Mouse (Mus musculus): Measurements from ENCODE around the gene Clmn. TPM values are rescaled to one million over a fixed set of nuclear protein-coding genes. Genes with fewer than 3 reads are reported as not detected.

The Clmn gene
- total and polyA plus RNA-seq, 2 experiments from 2014 or later: 2.2 to 2.4 TPM

GRCm38 (mm10) chr12:104743687-104744086 lies 121.2 kb downstream of the Clmn start:
- Histone ChIP-seq H3K4me2 (ENCODE audit: low read depth, low read length, poor library complexity, severe bottlenecking) (0 out of 2 replicates have a peak overlapping the region, but pooled peaks have one; percentile 9), H3K4me3 (ENCODE audit: low read depth, low read length) (no peak overlapping the region), H3K27ac (ENCODE audit: low read depth, low read length) (no peak overlapping the region), H3K4me1 (ENCODE audit: insufficient read depth, low read length) (0 out of 2 replicates have a peak, but pooled peaks cover 1% of the 10 kb centered on the region), H3K9me3 (ENCODE audit: low read length) (no peaks in the 10 kb centered on the region), H3K27me3 (ENCODE audit: insufficient read depth, low read length) (no peaks in the 10 kb centered on the region), H3K36me3 (ENCODE audit: insufficient read depth, low read length) (no peaks in the 10 kb centered on the region), H3K9ac (replicated peaks; ENCODE audit: low read length, poor library complexity, severe bottlenecking) (no peak overlapping the region)
- peak; percentile 49 for DNase-seq (ENCODE audit: low spot score)
- WGBS: 46% methylated on average over 4 of the region's 4 CpGs
- no peak for TF ChIP-seq CTCF (IDR thresholded peaks at IDR 0.05)
- peak; percentile 54; the same call in 1 of the 2 replicates for ATAC-seq (ENCODE audit: low FRiP score)

- Histone ChIP-seq H3K9ac (replicated peaks; ENCODE audit: low read length, poor library complexity, severe bottlenecking) (no peak overlapping the region), H3K27me3 (ENCODE audit: insufficient read depth, low read length) (no peaks in the 10 kb centered on the region), H3K4me2 (ENCODE audit: low read depth, low read length, poor library complexity, severe bottlenecking) (no peak overlapping the region), H3K4me3 (ENCODE audit: low read depth, low read length) (no peak overlapping the region), H3K36me3 (ENCODE audit: insufficient read depth, low read length) (no peaks in the 10 kb centered on the region), H3K9me3 (ENCODE audit: low read length) (no peaks in the 10 kb centered on the region), H3K27ac (ENCODE audit: low read depth, low read length) (no peak overlapping the region), H3K4me1 (ENCODE audit: insufficient read depth, low read length) (0 out of 2 replicates have a peak, but pooled peaks cover 3% of the 10 kb centered on the region)
- TF ChIP-seq CTCF (IDR thresholded peaks at IDR 0.05): peak; percentile 26; the same call in 1 of the 2 replicates
- 85% methylated on average over 6 of the region's 6 CpGs for WGBS
- DNase-seq (ENCODE audit: low spot score) (no peak), ATAC-seq (ENCODE audit: low FRiP score) (no peak)
These were observed 122.6 kb downstream of the Clmn start for GRCm38 (mm10) chr12:104742247-104742646.

DNA sequence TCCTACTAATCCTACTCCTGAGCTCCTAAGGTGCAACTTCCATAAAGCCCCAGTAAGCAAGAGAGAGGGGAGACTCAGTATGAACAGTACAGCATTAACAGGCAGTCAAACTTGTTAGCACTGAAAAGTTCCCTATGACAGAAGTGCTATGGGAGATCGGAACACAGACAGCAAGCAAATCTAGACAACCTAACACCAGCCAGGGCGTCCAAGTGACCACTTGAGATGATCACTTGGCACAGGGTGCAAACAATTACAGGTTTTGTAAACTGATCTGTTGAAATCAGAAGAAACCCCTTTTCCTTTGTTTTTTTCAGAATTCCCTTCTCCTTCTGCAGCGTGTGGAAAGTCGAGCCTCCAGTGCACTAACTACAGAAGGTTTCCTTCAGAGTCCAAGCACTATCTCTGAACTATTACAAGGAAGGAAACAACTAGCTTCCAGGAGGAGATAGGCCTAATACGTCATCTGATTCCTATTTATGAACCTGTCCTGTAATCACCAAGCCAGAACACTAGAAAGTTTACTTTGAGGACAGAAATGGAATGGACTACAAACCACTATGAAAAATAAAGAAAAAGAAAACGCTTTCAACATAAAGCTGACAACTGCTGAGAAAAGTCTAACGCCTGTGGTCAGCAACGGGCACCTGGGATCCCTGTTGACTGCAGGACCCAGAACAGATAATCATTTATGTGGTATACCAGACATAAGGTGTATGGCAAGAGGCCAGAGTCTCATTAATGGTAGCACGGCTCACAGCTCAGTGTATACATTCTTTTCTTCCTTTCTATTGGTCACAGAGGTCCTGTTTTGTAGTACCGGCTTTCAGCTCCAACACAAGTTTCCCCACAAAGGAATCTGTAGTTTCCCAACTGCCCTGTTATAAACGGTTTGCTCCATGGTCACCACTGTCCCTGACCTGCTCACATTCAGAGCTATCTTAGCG lies 123.8 kb downstream of the Clmn start:
- H3K9ac ChIP-seq (replicated peaks; ENCODE audit: low read length, poor library complexity, severe bottlenecking): no peak overlapping the region
- no peak for ATAC-seq (ENCODE audit: low FRiP score)
- no peaks in the 10 kb centered on the region for H3K9me3 ChIP-seq (ENCODE audit: low read length)
- no peak overlapping the region for H3K4me3 ChIP-seq (ENCODE audit: low read depth, low read length)
- H3K4me2 ChIP-seq (ENCODE audit: low read depth, low read length, poor library complexity, severe bottlenecking): no peak overlapping the region
- H3K27me3 ChIP-seq (ENCODE audit: insufficient read depth, low read length): no peaks in the 10 kb centered on the region
- DNase-seq (ENCODE audit: low spot score): no peak
- 0 out of 2 replicates have a peak, but pooled peaks cover 3% of the 10 kb centered on the region for H3K4me1 ChIP-seq (ENCODE audit: insufficient read depth, low read length)
- 79% methylated on average over 12 of the region's 12 CpGs for WGBS
- no peak overlapping the region for H3K27ac ChIP-seq (ENCODE audit: low read depth, low read length)
- no peaks in the 10 kb centered on the region for H3K36me3 ChIP-seq (ENCODE audit: insufficient read depth, low read length)
- no peak for TF ChIP-seq CTCF (IDR thresholded peaks at IDR 0.05)

- Histone ChIP-seq H3K4me1 (ENCODE audit: insufficient read depth, low read length) (0 out of 2 replicates have a peak, but pooled peaks cover 3% of the 10 kb centered on the region), H3K9me3 (ENCODE audit: low read length) (no peaks in the 10 kb centered on the region), H3K36me3 (ENCODE audit: insufficient read depth, low read length) (no peaks in the 10 kb centered on the region), H3K4me3 (ENCODE audit: low read depth, low read length) (no peak overlapping the region), H3K4me2 (ENCODE audit: low read depth, low read length, poor library complexity, severe bottlenecking) (no peak overlapping the region), H3K27me3 (ENCODE audit: insufficient read depth, low read length) (no peaks in the 10 kb centered on the region), H3K27ac (ENCODE audit: low read depth, low read length) (no peak overlapping the region), H3K9ac (replicated peaks; ENCODE audit: low read length, poor library complexity, severe bottlenecking) (no peak overlapping the region)
- no peak for TF ChIP-seq CTCF (IDR thresholded peaks at IDR 0.05)
- no peak for DNase-seq (ENCODE audit: low spot score)
- ATAC-seq (ENCODE audit: low FRiP score): no peak
- WGBS: 31% methylated on average over 3 of the region's 3 CpGs
These were observed 125.9 kb downstream of the Clmn start for GRCm38 (mm10) chr12:104738931-104739330.

DNA sequence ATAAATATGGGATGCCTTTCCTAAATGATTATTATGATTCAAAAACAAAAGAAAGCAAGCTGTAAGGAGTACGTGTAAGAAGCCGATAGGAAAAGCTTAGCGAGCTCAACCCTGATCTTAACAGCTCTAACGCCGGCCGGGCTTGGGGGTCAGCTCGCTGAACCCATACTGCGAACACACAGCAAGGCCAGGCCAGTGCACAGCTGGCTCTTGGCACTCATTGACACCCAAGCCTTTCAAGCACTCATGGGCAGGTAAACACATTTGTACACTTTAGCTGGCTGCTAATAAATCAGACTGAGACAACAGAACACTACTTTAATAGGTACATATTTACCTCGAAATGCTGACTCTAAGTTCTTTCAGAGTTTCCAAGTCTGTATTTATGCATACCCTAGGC lies 126.4 kb downstream of the Clmn start:
- DNase-seq (ENCODE audit: low spot score): no peak
- no peak for ATAC-seq (ENCODE audit: low FRiP score)
- Histone ChIP-seq H3K36me3 (ENCODE audit: insufficient read depth, low read length) (no peaks in the 10 kb centered on the region), H3K9me3 (ENCODE audit: low read length) (no peaks in the 10 kb centered on the region), H3K4me1 (ENCODE audit: insufficient read depth, low read length) (0 out of 2 replicates have a peak, but pooled peaks cover 3% of the 10 kb centered on the region), H3K27ac (ENCODE audit: low read depth, low read length) (no peak overlapping the region), H3K9ac (replicated peaks; ENCODE audit: low read length, poor library complexity, severe bottlenecking) (no peak overlapping the region), H3K4me3 (ENCODE audit: low read depth, low read length) (no peak overlapping the region), H3K27me3 (ENCODE audit: insufficient read depth, low read length) (no peaks in the 10 kb centered on the region), H3K4me2 (ENCODE audit: low read depth, low read length, poor library complexity, severe bottlenecking) (no peak overlapping the region)
- TF ChIP-seq CTCF (IDR thresholded peaks at IDR 0.05): no peak
- 69% methylated on average over 9 of the region's 9 CpGs for WGBS

DNA sequence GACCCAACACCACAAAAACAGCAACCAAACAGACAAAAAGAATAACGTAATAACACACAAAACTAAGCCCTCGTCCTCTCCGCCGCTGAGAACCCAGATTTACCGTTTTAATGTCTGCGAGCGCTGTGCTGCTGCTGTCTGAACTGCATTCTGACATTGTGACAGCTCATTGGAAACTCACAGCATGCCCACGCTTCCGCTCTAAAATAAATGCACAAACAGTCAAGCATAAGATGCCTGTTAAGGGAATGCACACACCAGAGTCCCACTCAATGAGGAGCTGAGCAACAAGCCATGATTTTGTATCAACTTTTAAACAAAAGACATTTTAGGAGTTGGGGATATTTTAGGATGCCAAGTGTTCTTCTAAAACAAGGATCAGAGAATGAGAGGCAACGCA lies 127.2 kb downstream of the Clmn start:
- DNase-seq (ENCODE audit: low spot score): peak; percentile 32
- no peaks in the 10 kb centered on the region for H3K27me3 ChIP-seq (ENCODE audit: insufficient read depth, low read length)
- no peak for ATAC-seq (ENCODE audit: low FRiP score)

More for the DNA sequence above, 127.2 kb downstream of the Clmn start:
- TF ChIP-seq CTCF (IDR thresholded peaks at IDR 0.05): no peak
- H3K4me1 ChIP-seq (ENCODE audit: insufficient read depth, low read length): peaks cover 3% of the 10 kb centered on the region; the same call in 1 of the 2 replicates
- no peak overlapping the region for H3K9ac ChIP-seq (replicated peaks; ENCODE audit: low read length, poor library complexity, severe bottlenecking)
- no peak overlapping the region for H3K27ac ChIP-seq (ENCODE audit: low read depth, low read length)
- H3K36me3 ChIP-seq (ENCODE audit: insufficient read depth, low read length): no peaks in the 10 kb centered on the region
- no peak overlapping the region for H3K4me3 ChIP-seq (ENCODE audit: low read depth, low read length)
- no peak overlapping the region for H3K4me2 ChIP-seq (ENCODE audit: low read depth, low read length, poor library complexity, severe bottlenecking)
- H3K9me3 ChIP-seq (ENCODE audit: low read length): no peaks in the 10 kb centered on the region
- 44% methylated on average over 10 of the region's 10 CpGs for WGBS
